Mouse (Mus musculus): ENCODE results near the gene Spire2. TPM values are rescaled to one million over a fixed set of nuclear protein-coding genes. Genes with fewer than 3 reads are reported as not detected.
A peak's percentile ranks its signal among the peaks of the same experiment; 100 is the strongest.
"Not testable (repeated sequence)": the region's sequence is repeated elsewhere in the genome, so short reads cannot be mapped to it uniquely, and the experiment has no call there.

Spire2 gene
- polyA plus RNA-seq, 1 experiment from 2014 or later, result 0.89 TPM

DNA sequence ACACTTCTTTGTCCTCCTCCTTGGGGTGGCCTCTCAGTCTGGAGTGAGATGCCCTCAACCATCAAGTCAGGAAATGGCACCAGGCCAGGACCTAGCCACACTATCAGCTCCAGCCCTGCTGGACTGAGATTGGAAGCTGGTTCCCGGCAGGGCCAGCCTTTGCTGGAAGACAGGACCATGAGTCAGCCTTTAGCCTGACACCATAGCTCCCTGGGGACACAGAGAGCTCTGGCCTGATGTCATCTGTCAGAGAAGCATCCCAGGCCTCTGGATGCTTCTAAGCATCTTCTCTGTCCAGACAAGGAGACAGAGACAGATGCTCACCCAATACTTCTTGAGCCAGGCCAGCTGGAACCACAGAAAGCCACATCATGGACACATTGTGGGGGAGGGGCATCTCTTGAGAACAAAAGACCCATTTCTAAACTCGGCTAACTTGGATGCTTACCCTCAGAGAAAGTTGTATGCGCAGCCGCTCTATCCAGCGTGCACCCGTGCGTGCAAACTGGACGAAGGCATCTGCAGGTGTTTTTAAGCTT is 77.6 kb downstream of the Spire2 start:
- no peak overlapping the region for H3K9ac ChIP-seq (ENCODE audit: low read depth, low read length)
- H3K27me3 ChIP-seq (replicated peaks; ENCODE audit: control insufficient read depth, insufficient read depth, low read length), result peaks cover 68% of the 10 kb centered on the region

DNA sequence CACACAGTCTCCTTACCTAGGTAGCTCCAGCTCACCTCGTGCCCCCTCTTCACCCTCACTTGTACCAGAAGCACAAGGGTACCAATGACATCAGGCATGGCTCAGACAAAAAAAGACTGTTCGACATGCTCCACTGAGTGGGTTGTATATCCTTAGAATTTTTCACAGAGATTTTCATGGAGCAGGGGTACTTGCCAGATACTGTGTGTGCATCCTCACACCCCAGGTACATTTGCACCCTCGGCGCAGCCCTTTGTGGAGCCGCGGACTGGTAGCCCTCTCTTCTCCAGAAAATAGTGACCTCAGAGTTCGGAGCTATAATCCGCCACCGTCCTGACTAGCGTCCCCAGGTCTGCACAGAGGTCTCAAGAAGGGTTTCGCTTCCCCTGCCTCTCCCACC is 78.3 kb downstream of the Spire2 start:
- no peaks in the 10 kb centered on the region for H3K36me3 ChIP-seq (ENCODE audit: control insufficient read depth, insufficient read depth, low read length)
- 10% methylated on average over 11 of the region's 11 CpGs for WGBS
- no peak overlapping the region for H3K27ac ChIP-seq (ENCODE audit: low read length)
- H3K9me3 ChIP-seq (ENCODE audit: control insufficient read depth, low read length), result no peaks in the 10 kb centered on the region
- H3K9ac ChIP-seq (ENCODE audit: low read depth, low read length), result no peak overlapping the region
- peak overlapping the region; percentile 35 for H3K4me3 ChIP-seq (ENCODE audit: low read length)
- peaks cover 68% of the 10 kb centered on the region for H3K27me3 ChIP-seq (replicated peaks; ENCODE audit: control insufficient read depth, insufficient read depth, low read length)
- H3K4me1 ChIP-seq (ENCODE audit: control insufficient read depth, insufficient read depth, low read length), result peaks cover 11% of the 10 kb centered on the region
- ATAC-seq, result no peak
- 0 out of 2 replicates have a peak overlapping the region, but pooled peaks have one; percentile 47 for H3K4me2 ChIP-seq (ENCODE audit: low read depth, low read length)

More for the DNA sequence above, 77.6 kb downstream of the Spire2 start:
- H3K27ac ChIP-seq (ENCODE audit: low read length), result no peak overlapping the region
- H3K4me1 ChIP-seq (ENCODE audit: control insufficient read depth, insufficient read depth, low read length), result peaks cover 11% of the 10 kb centered on the region
- 55% methylated on average over 8 of the region's 8 CpGs for WGBS
- H3K9me3 ChIP-seq (ENCODE audit: control insufficient read depth, low read length), result no peaks in the 10 kb centered on the region
- ATAC-seq, result no peak
- H3K4me2 ChIP-seq (ENCODE audit: low read depth, low read length), result no peak overlapping the region
- H3K36me3 ChIP-seq (ENCODE audit: control insufficient read depth, insufficient read depth, low read length), result no peaks in the 10 kb centered on the region
- no peak overlapping the region for H3K4me3 ChIP-seq (ENCODE audit: low read length)

DNA sequence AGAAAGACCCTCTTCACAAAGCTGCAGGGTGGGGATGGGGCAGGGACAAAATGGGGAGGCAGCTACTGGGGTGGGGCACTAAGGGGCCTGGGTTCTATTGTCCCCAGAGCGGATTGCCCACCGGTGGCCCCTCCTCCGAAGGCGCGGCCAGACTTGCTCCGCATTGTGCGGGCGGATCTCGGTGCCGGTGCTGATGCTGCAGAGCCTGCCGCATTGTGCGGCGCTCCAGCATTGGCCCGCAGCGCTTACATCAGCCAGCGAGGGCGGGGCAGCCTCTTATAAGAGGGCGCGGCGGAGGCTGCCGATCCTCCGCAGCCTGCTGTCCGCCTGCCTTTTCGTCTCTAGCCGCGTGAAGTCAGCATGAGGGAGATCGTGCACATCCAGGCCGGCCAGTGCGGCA is 78.7 kb downstream of the Spire2 start, which contains the start of gene Tubb3:
Gene Tubb3, plus strand, starts transcription at position 179 of the 400 bp plus-strand sequence.
- ATAC-seq, result peak; percentile 77

DNA sequence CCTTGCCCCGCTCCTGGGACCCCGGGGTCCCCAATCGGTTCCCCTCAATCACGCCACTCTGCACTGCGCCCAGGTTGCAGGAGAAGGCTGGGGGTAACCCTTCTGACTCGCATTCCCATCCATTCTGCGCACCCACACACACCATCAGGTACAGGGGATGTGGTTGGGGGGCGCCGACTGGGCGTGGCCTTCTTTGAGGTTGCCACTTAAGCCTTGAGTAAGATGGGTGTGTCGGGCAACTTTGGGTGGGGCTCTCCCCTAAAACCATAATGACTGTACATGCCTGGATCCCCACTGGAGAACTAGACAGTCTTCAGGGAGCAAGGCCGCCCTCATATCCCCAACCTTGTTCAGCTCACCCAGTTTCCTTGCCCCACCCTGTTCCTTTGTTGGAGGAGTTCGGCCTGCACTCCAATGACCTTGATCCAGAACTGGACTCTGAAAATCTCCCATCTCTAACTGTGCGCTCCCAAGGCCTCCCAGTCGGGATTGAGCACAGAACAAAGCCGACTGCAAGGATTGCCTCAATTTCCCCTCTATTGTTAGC is 79.3 kb downstream of the Spire2 start:
- H3K27ac ChIP-seq (ENCODE audit: low read length), result no peak overlapping the region
- ATAC-seq, result no peak
- H3K4me3 ChIP-seq (ENCODE audit: low read length), result peak overlapping the region; percentile 35
- peak overlapping the region; percentile 14; the same call in 1 of the 2 replicates for H3K9ac ChIP-seq (ENCODE audit: low read depth, low read length)
- H3K27me3 ChIP-seq (replicated peaks; ENCODE audit: control insufficient read depth, insufficient read depth, low read length), result peaks cover 68% of the 10 kb centered on the region
- H3K4me1 ChIP-seq (ENCODE audit: control insufficient read depth, insufficient read depth, low read length), result peaks cover 12% of the 10 kb centered on the region
- H3K36me3 ChIP-seq (ENCODE audit: control insufficient read depth, insufficient read depth, low read length), result no peaks in the 10 kb centered on the region
- no peaks in the 10 kb centered on the region for H3K9me3 ChIP-seq (ENCODE audit: control insufficient read depth, low read length)
- peak overlapping the region; percentile 47 for H3K4me2 ChIP-seq (ENCODE audit: low read depth, low read length)
- 11% methylated on average over 16 of the region's 16 CpGs for WGBS

More for the DNA sequence above, 78.7 kb downstream of the Spire2 start, which contains the start of gene Tubb3:
- peaks cover 11% of the 10 kb centered on the region for H3K4me1 ChIP-seq (ENCODE audit: control insufficient read depth, insufficient read depth, low read length)
- peak within 1 kb of the TSS; percentile 35 for H3K4me3 ChIP-seq (ENCODE audit: low read length)
- peaks cover 68% of the 10 kb centered on the region for H3K27me3 ChIP-seq (replicated peaks; ENCODE audit: control insufficient read depth, insufficient read depth, low read length)
- no peak within 1 kb of the TSS for H3K27ac ChIP-seq (ENCODE audit: low read length)
- H3K9me3 ChIP-seq (ENCODE audit: control insufficient read depth, low read length), result no peaks in the 10 kb centered on the region
- peak within 1 kb of the TSS; percentile 47 for H3K4me2 ChIP-seq (ENCODE audit: low read depth, low read length)
- H3K36me3 ChIP-seq (ENCODE audit: control insufficient read depth, insufficient read depth, low read length), result no peaks in the 10 kb centered on the region
- H3K9ac ChIP-seq (ENCODE audit: low read depth, low read length), result peak within 1 kb of the TSS; percentile 14; the same call in 1 of the 2 replicates
- under 1% methylated on average over 29 of the region's 29 CpGs for WGBS

DNA sequence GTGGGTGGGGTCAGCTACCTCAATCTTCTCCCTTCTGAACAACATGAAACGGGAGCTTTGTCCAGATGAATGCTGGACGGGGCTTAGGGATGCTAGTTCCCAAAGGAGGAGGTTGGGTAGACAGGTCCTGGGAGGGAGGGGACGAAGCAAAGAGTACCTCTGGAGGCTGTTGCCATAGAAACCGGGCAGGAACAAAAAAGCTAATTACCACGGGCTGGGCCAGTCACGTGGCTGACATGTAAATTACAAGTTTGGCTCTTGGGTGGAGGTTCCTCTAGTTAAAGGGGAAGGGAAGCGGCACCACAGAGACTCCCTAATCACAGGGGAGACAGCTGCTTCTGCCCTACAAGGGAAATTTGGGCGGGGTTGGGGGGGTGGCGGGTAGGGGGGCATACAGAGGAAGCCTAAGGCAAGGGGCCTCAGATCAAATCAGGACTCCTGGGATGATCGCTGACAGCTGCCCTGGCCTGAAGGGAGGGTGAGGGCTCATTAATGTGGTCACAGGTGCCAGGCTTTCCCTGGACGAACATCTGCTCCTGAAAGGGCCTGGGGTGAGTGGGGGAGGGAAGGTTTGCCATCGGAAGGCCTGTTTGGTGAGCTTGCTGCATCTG is 80.2 kb downstream of the Spire2 start:
- Histone ChIP-seq H3K4me1 (ENCODE audit: control insufficient read depth, insufficient read depth, low read length) (peaks cover 15% of the 10 kb centered on the region), H3K9me3 (ENCODE audit: control insufficient read depth, low read length) (no peaks in the 10 kb centered on the region), H3K36me3 (ENCODE audit: control insufficient read depth, insufficient read depth, low read length) (no peaks in the 10 kb centered on the region), H3K27me3 (replicated peaks; ENCODE audit: control insufficient read depth, insufficient read depth, low read length) (peaks cover 62% of the 10 kb centered on the region), H3K27ac (ENCODE audit: low read length) (no peak overlapping the region), H3K4me2 (ENCODE audit: low read depth, low read length) (no peak overlapping the region), H3K4me3 (ENCODE audit: low read length) (no peak overlapping the region), H3K9ac (ENCODE audit: low read depth, low read length) (no peak overlapping the region)
- 3% methylated on average over 12 of the region's 12 CpGs for WGBS
- no peak for ATAC-seq

DNA sequence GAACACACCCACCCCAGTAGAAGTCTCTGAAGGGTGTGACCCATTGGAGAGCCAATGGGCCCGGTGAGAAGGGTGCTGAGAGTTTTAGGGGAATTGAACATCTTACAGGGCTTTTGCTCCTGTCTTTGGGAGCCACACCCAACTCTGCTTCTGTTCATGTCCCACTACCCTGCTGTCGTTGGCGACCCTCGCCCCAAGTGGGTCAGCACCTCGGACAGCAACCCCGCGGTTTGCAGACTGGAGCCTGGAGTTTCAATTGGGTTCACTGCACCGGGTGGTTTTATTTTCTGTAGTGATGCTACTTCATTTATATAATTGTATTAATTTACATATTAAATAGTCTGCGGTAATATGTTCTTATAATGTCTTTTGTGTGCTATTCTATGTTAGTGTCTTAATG is 81.7 kb downstream of the Spire2 start:
- Histone ChIP-seq H3K9ac (ENCODE audit: low read depth, low read length) (no peak overlapping the region), H3K4me1 (ENCODE audit: control insufficient read depth, insufficient read depth, low read length) (peaks cover 15% of the 10 kb centered on the region), H3K4me2 (ENCODE audit: low read depth, low read length) (no peak overlapping the region), H3K4me3 (ENCODE audit: low read length) (no peak overlapping the region; the same call in 1 of the 2 replicates), H3K9me3 (ENCODE audit: control insufficient read depth, low read length) (no peaks in the 10 kb centered on the region), H3K27ac (ENCODE audit: low read length) (no peak overlapping the region), H3K36me3 (ENCODE audit: control insufficient read depth, insufficient read depth, low read length) (no peaks in the 10 kb centered on the region), H3K27me3 (replicated peaks; ENCODE audit: control insufficient read depth, insufficient read depth, low read length) (peaks cover 50% of the 10 kb centered on the region)
- WGBS, result 9% methylated on average over 9 of the region's 9 CpGs
- no peak for ATAC-seq

DNA sequence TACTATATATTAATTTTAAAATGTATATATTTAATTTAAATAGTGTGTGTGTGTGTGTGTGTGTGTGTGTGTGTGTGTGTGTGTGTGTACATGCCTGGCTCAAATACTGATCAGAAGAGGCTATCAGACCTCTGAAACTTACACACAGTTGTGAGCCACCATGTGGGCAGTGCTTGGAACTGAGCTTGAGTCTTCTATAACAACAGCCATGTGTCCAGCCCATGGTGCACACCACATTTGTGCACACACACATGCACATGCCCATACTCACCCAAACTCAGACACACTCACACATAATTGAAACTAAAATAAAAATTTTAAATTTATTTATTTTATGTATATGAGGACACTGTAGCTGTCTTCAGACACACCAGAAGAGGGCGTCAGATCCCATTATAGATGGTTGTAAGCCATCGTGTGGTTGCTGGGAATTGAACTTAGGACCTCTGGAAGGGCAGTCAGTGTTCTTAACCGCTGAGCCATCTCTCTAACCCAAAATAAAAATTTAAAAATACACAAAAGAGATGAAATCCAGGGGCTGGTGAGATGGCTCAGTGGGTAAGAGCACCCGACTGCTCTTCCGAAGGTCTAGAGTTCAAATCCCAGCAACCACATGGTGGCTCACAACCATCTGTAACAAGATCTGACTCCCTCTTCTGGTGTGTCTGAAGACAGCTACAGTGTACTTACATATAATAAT is 82.6 kb downstream of the Spire2 start:
- H3K36me3 ChIP-seq (ENCODE audit: control insufficient read depth, insufficient read depth, low read length); H3K4me2 ChIP-seq (ENCODE audit: low read depth, low read length); H3K4me3 ChIP-seq (ENCODE audit: low read length); H3K27ac ChIP-seq (ENCODE audit: low read length); H3K9me3 ChIP-seq (ENCODE audit: control insufficient read depth, low read length); H3K9ac ChIP-seq (ENCODE audit: low read depth, low read length); ATAC-seq: not testable (repeated sequence)
- H3K27me3 ChIP-seq (replicated peaks; ENCODE audit: control insufficient read depth, insufficient read depth, low read length), result peaks cover 41% of the 10 kb centered on the region
- peaks cover 15% of the 10 kb centered on the region for H3K4me1 ChIP-seq (ENCODE audit: control insufficient read depth, insufficient read depth, low read length)
- 78% methylated on average over 5 of the region's 5 CpGs for WGBS

DNA sequence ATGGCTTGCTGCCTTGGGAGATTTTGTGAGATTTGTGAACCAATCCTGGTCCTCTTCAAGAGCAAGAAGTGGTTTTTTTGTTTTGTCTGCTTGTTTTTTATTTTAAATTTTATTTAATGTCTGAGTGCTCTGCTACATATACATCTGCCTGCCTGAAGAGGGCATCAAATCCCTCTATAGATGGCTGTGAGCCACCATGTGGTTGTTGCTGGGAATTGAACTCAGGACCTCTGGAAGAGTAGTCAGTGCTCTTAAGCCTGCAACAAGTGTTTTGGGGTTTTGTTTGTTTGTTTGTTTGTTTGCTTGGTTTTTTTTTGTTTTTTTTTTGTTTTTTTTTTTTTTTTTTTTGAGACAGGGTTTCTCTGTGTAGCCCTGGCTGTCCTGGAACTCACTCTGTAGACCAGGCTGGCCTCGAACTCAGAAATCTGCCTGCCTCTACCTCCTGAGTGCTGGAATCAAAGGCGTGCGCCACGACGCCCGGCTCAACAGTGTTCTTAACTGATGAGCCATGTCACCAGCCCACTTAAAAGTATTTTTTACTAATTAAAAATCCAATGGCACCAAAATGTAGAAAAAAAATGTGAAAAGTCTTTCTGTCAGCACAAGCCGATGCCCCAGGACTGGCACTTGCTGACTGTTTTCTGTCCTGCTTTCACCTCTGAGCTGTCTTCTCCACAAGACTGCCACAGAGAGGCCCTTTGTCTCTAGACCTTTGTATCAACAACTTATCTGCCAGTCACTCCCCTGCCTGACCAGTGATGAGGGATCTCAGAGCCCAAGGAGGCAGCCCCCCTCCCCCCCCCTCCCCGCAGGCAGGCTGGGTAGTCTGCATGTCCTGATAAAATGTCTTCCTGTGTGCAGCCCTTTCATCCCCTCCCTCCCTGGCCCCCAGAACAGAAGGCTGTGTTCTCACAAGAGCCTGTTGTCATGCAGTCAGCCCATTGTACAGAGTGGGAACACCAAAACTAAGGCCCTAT is 83.7 kb downstream of the Spire2 start:
- WGBS, result 82% methylated on average over 8 of the region's 8 CpGs
- Histone ChIP-seq H3K9ac (ENCODE audit: low read depth, low read length) (no peak overlapping the region), H3K27ac (ENCODE audit: low read length) (no peak overlapping the region), H3K4me2 (ENCODE audit: low read depth, low read length) (no peak overlapping the region), H3K27me3 (replicated peaks; ENCODE audit: control insufficient read depth, insufficient read depth, low read length) (peaks cover 30% of the 10 kb centered on the region), H3K4me3 (ENCODE audit: low read length) (no peak overlapping the region), H3K36me3 (ENCODE audit: control insufficient read depth, insufficient read depth, low read length) (no peaks in the 10 kb centered on the region), H3K4me1 (ENCODE audit: control insufficient read depth, insufficient read depth, low read length) (peaks cover 11% of the 10 kb centered on the region), H3K9me3 (ENCODE audit: control insufficient read depth, low read length) (no peaks in the 10 kb centered on the region)
- 0 out of 2 replicates have a peak, but pooled peaks have one; percentile 27 for ATAC-seq

All from intestine, embryonic 16.5 days (tissue).